Mouse (Mus musculus): ENCODE results near the gene Krtap10-4.
"Not testable (repeated sequence)": the region's sequence is repeated elsewhere in the genome, so short reads cannot be mapped to it uniquely, and the experiment has no call there.

Krtap10-4 gene

DNA sequence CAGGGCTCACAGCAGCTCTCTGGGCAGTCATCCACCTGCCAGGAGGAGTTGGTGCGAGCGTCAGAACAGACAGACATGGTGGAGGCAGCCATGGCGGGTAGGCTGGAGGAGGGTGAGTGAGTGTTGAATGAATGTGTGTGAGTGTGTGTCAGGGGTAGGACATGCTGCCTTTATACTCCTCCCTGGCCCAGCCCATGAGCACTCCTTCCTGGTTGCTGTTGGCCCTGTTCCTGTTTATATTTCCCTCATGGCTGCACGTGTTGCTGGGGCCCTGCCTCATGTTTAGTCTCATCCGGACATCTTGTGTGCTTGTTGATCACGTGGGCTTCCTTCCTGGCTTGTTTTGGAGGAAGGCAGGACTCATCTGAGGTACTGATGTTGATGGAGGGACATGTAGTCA lies at the start of gene Krtap10-4:
Gene Krtap10-4, minus strand, starts transcription at position 145 of the 400 bp plus-strand sequence.
- no peak for DNase-seq (ENCODE audit: low read depth, low spot score)

DNA sequence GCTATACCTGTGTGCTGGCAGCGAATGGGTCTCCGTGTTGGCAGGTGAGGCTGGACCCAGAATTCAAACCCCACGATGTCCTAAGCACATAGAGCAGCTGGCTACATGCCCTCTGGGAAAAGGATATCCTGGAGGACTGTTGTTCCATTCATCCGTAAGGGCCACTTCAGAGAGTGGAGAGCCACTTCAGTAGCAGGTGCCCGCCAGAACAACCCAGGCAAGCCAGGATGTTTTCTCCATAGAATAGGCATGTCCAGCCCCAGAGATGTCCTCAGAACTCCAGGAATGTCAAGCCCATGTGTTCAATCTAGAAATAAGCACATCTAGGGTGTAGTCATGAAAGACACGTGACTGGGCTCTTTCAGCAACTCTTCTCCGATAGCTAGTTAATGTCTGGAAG lies 42.8 kb upstream of the Krtap10-4 start:
- DNase-seq (ENCODE audit: low read depth, low spot score), result no peak

DNA sequence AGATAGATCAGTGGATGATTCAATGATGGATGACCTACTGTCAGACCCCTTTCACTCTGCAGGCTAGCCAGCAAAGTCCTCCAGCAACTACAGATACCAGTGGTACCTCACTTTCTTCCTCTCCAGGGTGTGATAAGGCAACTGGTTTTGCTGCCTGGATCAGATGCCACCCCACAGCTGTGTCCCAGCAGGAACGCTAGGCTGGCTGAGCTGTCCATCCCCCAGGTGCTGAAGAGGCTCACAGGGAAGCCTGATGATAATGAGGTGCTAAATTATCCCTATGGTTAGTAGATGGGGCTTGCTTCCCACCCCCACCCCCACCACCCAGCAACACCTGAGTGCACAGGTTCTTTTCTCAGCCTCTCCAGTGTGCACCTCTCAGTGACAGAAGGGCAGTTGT lies 40.7 kb upstream of the Krtap10-4 start:
- no peak for DNase-seq (ENCODE audit: low read depth, low spot score)

DNA sequence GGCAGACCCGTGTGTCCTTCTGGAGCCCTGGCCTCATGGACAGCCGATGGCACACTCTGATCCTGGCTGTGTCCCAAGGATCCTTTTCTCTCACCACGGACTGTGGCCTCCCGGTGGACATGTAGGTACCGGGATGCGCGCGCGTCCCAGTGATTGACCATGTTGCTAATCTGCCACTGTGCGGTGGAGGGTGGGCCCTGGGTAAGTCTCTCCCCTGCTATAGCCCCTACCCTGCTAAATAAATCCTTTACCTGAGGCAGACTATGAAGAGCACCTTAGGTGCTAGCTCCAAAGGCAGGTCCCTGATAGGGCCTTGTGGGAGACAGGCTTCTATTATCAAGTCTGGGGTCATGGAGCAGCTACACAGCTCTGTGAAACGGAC lies 37.9 kb upstream of the Krtap10-4 start:
- DNase-seq (ENCODE audit: low read depth, low spot score), result no peak

DNA sequence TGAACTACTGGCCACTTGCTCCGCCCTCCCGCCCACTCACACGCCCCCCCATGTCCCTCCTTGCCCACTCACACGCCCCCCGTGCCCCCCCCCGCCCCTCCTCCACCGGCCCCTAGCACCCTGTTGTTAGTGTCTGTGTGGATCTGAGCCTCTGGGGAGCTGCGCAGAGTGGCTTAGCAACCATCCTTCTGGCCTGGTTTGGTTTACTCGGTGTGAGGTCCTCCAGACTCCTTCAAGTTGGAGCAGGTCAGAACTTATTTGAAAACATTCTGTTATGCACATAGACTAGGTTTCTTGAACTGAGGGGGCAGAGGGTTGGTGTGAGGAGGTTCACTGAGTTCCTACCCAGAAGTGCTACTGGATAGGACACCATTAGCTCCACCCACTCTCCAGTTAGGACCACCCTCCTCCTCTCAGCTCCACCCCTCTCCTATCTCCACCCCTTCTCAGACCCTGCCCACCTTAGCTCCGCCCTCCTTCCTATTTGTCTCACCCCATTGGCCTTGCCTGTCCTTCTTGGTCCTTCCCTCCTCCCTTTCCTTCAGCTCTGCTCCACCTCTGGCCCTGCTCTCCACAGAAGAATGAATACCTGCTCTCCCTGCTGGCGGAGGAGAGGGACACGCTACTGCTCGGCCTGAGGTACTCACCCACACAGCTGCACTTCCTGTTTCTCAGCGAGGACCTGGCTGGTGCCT lies 37.3 kb upstream of the Krtap10-4 start:
- DNase-seq (ENCODE audit: low read depth, low spot score), result no peak

DNA sequence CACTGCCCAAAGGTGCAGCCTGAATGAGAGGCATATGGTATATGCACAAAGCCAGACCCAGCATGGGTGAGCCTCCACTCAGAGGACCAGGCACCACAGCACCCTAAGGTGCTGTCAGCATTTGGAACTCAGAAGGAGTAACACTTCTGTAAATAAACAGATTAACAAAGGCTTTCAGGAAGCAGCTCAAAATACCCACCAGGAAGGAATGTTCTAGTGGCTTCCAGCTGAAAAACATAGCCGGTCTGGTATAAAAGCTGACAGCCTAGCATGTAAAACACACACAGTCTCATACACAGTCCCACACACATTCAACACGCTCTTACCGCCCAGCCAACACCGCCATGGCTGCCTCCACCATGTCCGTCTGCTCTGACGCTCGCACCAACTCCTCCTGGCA lies 34.8 kb upstream of the Krtap10-4 start, which contains the start of gene Gm3285:
Gene Gm3285, plus strand, starts transcription at position 301 of the 400 bp plus-strand sequence.
- no peak for DNase-seq (ENCODE audit: low read depth, low spot score)

DNA sequence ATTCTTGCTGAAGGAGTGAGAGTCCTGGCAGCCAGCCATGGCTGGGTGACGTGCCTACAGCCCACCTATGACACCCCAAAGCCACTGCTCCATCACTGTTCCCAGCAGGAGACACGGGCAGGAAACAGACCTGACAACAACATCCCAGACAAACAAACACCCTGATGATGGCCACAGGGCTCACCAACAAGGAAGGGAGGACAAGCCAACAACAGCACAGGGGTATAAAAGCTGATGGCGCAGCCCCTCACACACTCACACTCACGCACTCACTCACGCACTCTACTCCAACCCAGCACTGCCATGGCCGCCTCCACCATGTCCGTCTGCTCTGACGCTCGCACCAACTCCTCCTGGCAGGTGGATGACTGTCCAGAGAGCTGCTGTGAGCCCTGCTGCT lies 25.7 kb upstream of the Krtap10-4 start, which contains the start of gene Gm10318:
Gene Gm10318, plus strand, starts transcription at position 301 of the 400 bp plus-strand sequence.
- no peak for DNase-seq (ENCODE audit: low read depth, low spot score)

DNA sequence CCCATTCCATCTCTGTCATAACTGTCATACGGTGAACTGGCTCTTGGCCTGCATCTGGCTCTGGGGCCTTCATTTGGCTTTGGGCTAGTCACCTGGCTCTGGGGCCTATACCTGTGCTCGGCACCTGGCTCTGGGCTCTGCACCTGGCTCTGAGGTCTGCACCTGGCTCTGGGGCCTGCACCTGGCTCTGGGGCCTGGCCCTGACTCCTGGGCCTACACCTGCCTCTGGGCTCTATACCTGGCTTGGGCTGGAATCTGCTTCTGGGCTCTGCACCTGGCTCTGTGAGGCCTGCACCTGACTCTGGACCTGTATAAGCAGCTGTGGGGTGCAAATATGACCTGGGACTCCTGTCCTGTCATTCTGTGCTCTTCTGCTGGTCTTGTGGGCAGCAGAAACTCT lies 20.6 kb upstream of the Krtap10-4 start:
- DNase-seq (ENCODE audit: low read depth, low spot score), result no peak

DNA sequence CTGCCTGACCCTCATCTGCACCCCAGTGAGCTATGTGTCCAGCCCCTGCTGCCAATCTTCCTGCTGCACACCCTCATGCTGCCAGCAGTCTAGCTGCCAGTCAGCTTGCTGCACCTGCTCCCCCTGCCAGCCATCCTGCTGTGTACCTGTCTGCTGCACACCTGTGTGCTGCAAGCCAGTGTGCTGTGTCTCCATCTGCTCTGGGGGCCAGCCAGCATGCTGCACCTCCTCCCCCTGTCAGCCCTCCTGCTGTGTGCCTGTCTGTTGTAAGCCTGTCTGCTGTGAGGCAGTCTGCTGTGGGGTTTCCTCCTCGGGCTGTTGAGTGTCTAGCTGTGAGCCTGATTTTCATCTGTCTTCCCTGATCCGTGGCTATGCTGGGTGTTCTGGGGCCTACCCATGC lies 20.1 kb upstream of the Krtap10-4 start:
- DNase-seq (ENCODE audit: low read depth, low spot score), result no peak

DNA sequence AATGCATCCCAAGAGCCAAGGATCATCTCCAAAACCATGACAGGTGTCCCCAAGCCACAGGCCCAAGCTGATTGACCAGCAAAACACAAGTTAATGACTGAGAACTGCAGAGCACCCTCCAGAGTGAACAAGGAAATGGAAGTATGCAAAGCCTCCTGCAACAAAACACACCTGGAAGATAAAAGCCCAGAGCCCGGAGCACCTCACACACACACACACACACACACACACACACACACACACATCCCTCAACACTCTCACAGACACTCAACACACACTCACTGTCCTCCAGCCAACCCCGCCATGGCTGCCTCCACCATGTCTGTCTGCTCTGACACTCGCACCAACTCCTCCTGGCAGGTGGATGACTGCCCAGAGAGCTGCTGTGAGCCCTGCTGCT lies 19.6 kb upstream of the Krtap10-4 start, which contains the start of gene Gm36176:
Gene Gm36176, plus strand, starts transcription at position 301 of the 400 bp plus-strand sequence.
- DNase-seq (ENCODE audit: low read depth, low spot score), result no peak

DNA sequence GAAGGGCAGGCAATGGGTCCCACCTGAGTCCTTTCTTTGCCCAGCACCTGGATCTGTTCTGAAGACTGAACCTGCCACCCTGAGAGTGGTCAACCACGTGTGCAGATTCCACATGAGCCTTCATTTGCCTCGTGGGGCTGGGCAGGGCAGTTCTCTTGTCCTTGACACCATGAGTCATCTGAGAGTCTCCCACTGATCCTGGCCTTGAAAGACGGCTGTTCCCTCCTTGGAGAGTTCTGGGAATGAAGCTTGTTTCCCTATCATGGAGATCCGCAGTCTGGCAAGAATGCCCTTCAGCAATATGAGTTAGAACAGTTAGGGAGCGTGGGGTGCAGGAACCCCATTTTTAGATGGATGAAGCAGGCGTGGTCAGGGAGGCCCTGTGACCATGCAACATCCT lies 12.1 kb upstream of the Krtap10-4 start:
- DNase-seq (ENCODE audit: low read depth, low spot score), result no peak

DNA sequence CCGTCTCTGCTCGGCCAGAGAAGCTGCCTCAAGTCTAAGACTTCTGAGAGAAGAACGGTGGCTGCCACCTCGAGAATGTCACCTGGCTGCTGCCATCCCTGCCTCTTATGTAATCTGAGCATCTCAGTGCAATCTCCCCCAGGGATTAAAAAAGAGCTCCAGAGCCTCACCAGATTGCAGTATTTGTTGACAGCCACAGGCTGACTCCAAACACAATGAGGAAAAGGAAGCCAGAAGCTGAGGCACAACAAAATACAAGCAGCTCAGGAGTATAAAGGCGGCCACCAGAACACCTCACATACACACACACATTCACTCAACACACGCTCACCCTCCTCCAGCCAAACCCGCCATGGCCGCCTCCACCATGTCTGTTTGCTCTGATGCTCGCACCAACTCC lies 8.8 kb upstream of the Krtap10-4 start, which contains the start of gene Krtap10-10:
Gene Krtap10-10, plus strand, starts transcription at position 301 of the 400 bp plus-strand sequence.
- no peak for DNase-seq (ENCODE audit: low read depth, low spot score)

DNA sequence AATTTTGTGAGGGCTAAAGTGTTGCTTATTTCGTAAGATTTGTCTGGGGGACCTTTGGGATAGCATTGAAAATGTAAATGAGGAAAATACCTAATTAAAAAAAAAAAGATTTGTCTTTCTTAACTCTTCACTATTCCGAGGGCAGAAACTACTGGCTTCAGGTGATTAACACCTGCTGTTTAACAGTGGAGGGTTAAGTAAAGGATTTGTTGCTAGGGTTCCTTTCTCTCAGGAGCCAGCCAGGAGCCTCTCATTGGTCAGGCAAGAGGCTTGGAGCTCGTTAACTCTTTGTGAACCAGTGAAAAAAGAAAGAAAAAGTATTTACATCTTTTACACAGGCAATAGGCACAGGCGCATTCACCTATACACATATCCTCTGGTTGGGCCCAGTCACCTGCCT lies 7.7 kb downstream of the Krtap10-4 start:
- DNase-seq (ENCODE audit: low read depth, low spot score), result no peak

DNA sequence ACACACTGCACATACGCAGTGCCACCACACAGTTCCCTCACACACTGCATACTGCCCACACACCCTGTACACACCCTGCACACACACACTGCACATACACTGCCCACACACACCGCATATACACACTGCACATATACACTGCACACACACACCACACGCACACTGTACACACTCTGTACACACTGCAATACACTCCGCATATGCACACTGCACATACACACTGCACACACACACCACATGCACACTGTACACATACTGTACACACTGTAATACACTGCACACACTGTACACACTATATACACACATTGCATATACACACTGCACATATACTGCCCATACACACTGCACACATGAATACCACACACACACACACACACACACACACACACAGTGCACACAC lies 8.4 kb downstream of the Krtap10-4 start:
- DNase-seq (ENCODE audit: low read depth, low spot score), result no peak

DNA sequence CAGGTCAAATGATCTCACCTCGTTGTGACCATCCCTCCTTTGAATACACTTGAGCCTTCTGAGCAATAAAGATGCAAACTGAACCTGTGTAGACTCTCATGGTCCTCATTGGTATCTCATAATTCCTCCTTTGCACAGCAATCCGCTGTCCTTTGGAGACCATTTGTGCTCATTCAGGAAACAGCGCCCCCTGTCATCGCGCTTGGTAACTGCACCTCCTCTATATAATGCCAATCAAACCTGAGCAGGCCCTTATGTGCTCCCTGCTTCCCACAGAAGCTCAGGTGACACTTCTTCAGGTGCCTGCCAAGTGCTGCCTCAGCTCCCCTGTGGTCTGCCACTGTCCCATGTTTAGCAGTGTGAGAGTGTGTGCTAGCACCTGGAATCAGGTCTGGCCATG lies 11.4 kb downstream of the Krtap10-4 start:
- DNase-seq (ENCODE audit: low read depth, low spot score), result peak; percentile 5

DNA sequence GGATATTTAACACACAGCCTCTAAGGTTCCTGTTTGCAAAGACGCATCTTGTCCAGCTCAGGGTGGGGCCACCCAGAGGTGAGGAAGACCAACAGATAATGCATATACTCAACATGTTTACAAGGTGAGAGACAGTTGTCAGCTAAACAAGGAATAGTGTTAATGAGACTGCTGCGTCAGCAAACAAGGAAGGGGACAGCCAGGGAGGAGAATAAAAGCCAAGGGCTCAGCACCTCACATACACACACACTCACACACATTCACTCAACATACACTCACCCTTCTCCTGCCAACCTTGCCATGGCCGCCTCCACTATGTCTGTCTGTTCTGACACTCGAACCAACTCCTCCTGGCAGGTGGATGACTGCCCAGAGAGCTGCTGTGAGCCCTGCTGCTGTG lies 12.5 kb downstream of the Krtap10-4 start, which contains the start of gene Gm2696:
Gene Gm2696, plus strand, starts transcription at position 301 of the 400 bp plus-strand sequence.
- DNase-seq (ENCODE audit: low read depth, low spot score), result no peak

DNA sequence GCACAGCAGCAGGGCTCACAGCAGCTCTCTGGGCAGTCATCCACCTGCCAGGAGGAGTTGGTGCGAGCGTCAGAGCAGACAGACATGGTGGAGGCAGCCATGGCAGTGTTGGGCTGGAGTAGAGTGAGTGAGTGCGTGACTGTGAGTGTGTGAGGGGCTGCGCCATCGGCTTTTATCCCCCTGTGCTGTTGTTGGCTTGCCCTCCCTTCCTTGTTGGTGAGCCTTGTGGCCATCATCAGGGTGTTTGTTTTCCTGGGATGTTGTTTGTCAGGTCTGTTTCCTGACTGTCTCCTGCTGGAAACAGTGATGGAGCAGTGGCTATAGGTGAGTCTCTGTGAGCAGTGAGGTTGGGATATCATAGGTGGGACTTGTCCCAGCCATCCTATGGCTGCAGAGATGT lies 15.2 kb downstream of the Krtap10-4 start, which contains the start of gene Gm9507:
Gene Gm9507, minus strand, starts transcription at position 101 of the 400 bp plus-strand sequence.
- DNase-seq (ENCODE audit: low read depth, low spot score), result no peak

DNA sequence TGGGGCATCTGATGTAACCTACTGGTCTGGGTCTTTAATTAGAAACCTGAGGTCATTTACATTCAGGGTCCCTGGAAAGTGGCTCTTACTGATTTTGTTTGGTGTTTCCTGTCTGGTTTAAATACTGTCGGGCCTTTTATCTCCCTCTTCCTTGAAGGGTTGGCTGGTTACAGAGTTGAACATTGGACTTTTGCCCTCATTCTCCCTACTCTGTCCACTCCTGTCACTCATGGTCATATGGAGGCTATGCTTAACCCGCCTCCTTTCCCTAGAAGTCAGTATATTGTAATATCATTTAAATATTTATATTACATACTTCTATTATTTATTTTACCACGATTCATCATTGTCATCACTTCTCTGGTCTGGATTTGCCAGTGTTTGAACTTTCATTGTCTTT lies 22.8 kb downstream of the Krtap10-4 start:
- no peak for DNase-seq (ENCODE audit: low read depth, low spot score)

DNA sequence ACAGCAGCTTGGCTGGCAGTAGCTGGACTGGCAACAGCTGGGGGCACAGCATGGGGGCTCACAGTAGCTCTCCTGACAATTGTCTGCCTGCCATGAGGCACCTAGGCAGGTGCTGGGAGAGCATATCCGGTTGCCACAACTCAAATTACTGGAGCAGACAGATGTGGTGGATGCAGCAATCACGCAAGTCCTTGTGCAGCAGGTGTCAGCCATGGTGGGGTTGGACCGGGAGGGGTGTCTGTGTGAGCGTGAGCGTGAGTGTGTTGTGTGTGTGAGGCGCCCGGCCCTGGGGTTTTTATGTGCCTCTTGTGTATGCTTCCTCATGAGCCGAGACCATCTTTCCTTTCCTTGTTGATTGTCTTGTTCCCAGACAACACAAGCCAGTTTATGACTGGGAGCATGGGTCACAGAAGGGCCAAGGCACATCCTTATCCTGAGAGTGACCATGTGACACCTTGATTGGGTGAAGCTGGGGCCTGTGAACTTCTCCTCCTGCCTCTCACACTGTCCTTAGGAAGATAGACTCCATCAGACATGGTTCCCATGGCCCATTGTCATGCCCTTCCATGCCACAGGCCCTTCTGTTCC lies 27.9 kb downstream of the Krtap10-4 start, which contains the start of gene Gm19668:
Gene Gm19668, minus strand, starts transcription at position 213 of the 588 bp plus-strand sequence.
- no peak for DNase-seq (ENCODE audit: low read depth, low spot score)

DNA sequence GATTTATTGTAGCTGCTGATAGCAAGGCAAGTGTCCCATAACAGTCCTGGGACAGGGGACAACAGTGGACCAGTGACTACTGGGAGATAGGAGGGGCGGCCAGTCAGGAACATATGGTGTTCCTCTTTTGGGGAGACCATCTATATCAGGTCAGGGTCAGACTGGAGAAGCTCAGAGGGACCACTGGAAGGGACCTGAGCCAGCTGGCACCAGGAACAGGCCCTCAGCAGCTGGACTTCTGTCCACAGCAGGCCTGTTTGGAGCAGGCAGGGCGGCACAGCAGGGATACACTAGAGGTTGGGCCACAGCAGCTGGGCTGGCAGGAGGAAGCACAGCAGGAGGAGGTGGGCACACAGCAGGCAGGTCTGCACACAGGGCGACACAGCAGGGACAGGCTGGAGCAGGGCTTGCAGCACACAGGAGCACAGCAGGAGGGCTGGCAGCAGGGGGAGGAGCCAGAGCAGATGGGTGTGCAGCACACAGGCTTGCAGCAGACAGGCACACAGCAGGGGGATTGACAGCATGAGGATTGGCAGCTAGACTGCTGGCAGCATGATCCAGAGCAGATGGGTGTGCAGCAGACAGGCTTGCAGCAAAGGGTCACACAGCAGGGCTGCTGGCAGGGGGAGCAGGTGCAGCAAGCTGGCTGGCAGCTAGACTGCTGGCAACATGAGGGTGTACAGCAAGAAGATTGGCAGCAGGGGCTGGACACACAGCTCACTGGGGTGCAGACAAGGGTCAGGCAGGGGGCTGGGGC lies 28.6 kb downstream of the Krtap10-4 start:
- DNase-seq (ENCODE audit: low read depth, low spot score), result not testable (repeated sequence)

DNA sequence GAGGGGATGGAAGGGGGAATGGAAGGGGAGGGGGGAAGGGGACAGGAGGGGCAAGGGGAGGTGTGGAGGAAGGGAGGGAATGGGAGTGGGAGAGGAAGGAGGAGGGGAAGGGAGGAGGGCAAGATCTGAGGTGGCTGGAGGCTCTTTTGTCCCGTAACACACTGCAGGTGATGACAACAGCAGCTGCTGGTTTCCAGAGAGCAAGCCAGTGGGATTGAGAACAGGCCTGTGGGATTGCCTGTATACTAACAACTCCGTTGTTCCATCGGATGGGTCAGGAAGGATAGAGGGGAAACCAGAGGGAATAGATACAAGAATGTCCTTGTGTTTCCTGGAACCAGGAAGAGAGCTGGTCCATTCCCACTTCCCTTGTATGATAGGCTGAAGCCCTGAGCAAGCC lies 29.2 kb downstream of the Krtap10-4 start:
- DNase-seq (ENCODE audit: low read depth, low spot score), result no peak

DNA sequence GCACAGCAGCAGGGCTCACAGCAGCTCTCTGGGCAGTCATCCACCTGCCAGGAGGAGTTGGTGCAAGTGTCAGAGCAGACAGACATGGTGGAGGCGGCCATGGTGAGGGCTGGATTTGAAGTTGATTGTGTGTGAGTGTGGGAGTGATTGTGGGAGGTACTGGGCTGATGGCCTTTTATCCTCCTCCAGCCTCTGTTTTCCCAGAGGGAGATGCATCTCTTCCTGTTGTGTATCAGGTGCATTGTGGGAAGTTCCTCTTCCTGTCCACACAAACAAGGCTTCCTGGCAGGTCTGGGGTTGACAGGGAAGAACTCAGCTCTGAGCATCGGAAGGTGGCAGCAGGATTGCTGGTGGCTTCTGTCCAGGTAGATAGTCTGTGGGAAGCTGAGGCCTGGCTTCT lies 31.9 kb downstream of the Krtap10-4 start, which contains the start of gene Gm9639:
Gene Gm9639, minus strand, starts transcription at position 101 of the 400 bp plus-strand sequence.
- no peak for DNase-seq (ENCODE audit: low read depth, low spot score)
